ENCODE assay signal across 28 mouse cellular contexts in the genomic region with DNA sequence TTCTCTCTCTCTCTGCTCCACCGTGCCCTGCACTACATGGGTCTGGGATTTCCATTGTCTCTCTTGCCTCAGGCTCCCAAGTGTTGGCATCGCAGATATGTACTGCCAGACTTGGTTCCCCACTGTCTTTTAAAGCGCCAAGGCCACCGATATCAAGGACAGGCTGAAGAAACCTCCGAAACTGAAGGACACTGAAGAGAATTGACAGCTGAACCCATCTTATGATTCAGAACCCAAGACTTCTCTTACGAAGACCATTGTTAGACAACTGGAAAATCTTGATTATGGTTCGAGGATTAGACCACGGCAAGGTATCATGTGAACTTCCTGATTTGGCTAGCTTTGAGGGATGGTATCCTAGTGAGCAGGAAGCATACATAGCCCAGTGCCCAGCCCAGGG.
"Had no signal": no experiment of that assay in that cellular context is flagged by ENCODE, and none has a peak within 500 bp of the region (broad histone marks: within the 10 kb centered on the region; RNA-seq: fewer than 3 reads in every experiment).

No protein-coding gene starts in this region.

- H3K27me3 ChIP-seq: heart, embryonic 13.5 days; heart, embryonic 15.5 days; hindbrain, embryonic 12.5 days; intestine, embryonic 15.5 days; kidney, embryonic 15.5 days; limb, embryonic 13.5 days; limb, embryonic 15.5 days had no signal

- H3K4me2 ChIP-seq: heart, embryonic 11.5 days; heart, embryonic 13.5 days; heart, embryonic 15.5 days; hindbrain, embryonic 12.5 days; hindbrain, embryonic 14.5 days; intestine, embryonic 15.5 days; kidney, embryonic 15.5 days; limb, embryonic 13.5 days; limb, embryonic 15.5 days; liver, embryonic 12.5 days had no signal

- DNase-seq: gastrocnemius, adult 2 months; gastrocnemius, postnatal 10 days; gastrocnemius, postnatal 25 days; heart, adult 11 months; heart, adult 2 months; heart, postnatal 4 days; kidney, adult 2 months; kidney, adult 9 months; kidney, postnatal 14 days; kidney, postnatal 36 days; layer of hippocampus, adult 9-11 months; layer of hippocampus, postnatal 36 days; left cerebral cortex, postnatal 4 days had no signal

- ATAC-seq: hindbrain, embryonic 16.5 days; inflammation-experienced regulatory T-cells, adult 6 months; intestine, embryonic 15.5 days; intestine, postnatal 0 days; liver, embryonic 12.5 days had no signal

- H3K9ac ChIP-seq: heart, embryonic 13.5 days; heart, embryonic 15.5 days; hindbrain, embryonic 12.5 days; hindbrain, embryonic 14.5 days; intestine, embryonic 15.5 days; kidney, embryonic 15.5 days; limb, embryonic 13.5 days; limb, embryonic 15.5 days; liver, embryonic 12.5 days; liver, embryonic 14.5 days had no signal

- H3K27ac ChIP-seq: gastrocnemius, adult 2 months; heart, adult 2 months; heart, embryonic 13.5 days; heart, embryonic 15.5 days; hindbrain, embryonic 10.5 days; hindbrain, embryonic 12.5 days; hindbrain, embryonic 14.5 days; kidney, embryonic 15.5 days; limb, embryonic 13.5 days; limb, embryonic 15.5 days; liver, embryonic 12.5 days; liver, embryonic 14.5 days had no signal

- H3K36me3 ChIP-seq: heart, embryonic 13.5 days; heart, embryonic 15.5 days; hindbrain, embryonic 10.5 days; hindbrain, embryonic 12.5 days; intestine, embryonic 15.5 days; kidney, embryonic 15.5 days; limb, embryonic 13.5 days; limb, embryonic 15.5 days; liver, embryonic 12.5 days had no signal

- H3K9me3 ChIP-seq: heart, embryonic 13.5 days; heart, embryonic 15.5 days; hindbrain, embryonic 10.5 days; hindbrain, embryonic 12.5 days; intestine, embryonic 15.5 days; kidney, embryonic 15.5 days; limb, embryonic 13.5 days; limb, embryonic 15.5 days; liver, embryonic 12.5 days had no signal

- H3K4me3 ChIP-seq: gastrocnemius, adult 2 months; heart, adult 2 months; heart, embryonic 13.5 days; heart, embryonic 15.5 days; hindbrain, embryonic 10.5 days; hindbrain, embryonic 12.5 days; intestine, embryonic 15.5 days; kidney, embryonic 15.5 days; limb, embryonic 13.5 days; limb, embryonic 15.5 days; liver, embryonic 12.5 days had no signal
